Mouse (Mus musculus) small intestine, adult 2 months (tissue): Measurements from ENCODE around the gene Ccdc8.

Experiments
- CTCF ChIP-seq: fragments of 200-500 bp; IDR thresholded peaks from 2 replicates; pipeline ENCODE4 v1.5.1; 2012; ENCODE audit warnings: low read depth, mild to moderate bottlenecking, control low read depth, inconsistent platforms, low read length, moderate library complexity, mixed read lengths; ENCODE audit not compliant: insufficient replicate concordance, insufficient read length; ENCODE audit errors: extremely low read depth
- POLR2A ChIP-seq: fragments of 200-500 bp; IDR thresholded peaks from 2 replicates; pipeline ENCODE4 v1.6.1; 2012; ENCODE audit warnings: low read depth, mild to moderate bottlenecking, control low read depth, inconsistent platforms, low read length, moderate library complexity

DNA sequence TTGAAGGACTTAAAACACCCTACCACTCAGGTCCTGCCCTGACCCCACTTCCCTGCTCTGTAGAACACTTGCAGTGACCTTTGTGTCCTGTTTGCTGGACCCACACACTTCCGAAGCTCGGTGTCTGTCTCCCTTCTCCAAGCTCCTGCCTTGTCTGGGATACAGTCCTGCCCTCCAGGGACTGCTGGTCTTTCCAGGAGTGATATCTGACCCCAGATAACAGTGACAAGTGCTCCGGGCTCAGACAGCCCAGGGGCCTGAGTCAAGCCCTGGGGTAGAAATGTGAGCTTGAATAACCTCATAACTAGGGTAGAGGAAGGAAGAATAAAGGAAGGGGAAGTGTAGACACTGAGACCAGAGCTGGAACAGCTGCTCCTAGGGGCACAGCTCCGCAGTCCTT lies 31.2 kb downstream of the Ccdc8 start:
- TF ChIP-seq CTCF = no peak
- no peak for TF ChIP-seq POLR2A
